Mouse (Mus musculus) ES-E14 (cell line): ENCODE data around the gene Rsad1. TPM values are rescaled to one million over a fixed set of nuclear protein-coding genes. Genes with fewer than 3 reads are reported as not detected.

ENCODE experiments used
- DNase-seq: peaks from one replicate; pipeline ENCODE4 v3.0.0-alpha.2; 2013; ENCODE audit warnings: low read depth, low spot score
- H3K27ac ChIP-seq: 2 replicates; pipeline ENCODE4 v1.5.1; 2012; ENCODE audit warnings: low read depth, mild to moderate bottlenecking, low read length, moderate library complexity, mixed read lengths; ENCODE audit not compliant: poor library complexity, insufficient read depth, severe bottlenecking
- H3K36me3 ChIP-seq: 2 replicates; pipeline ENCODE4 v1.6.1; 2012; ENCODE audit warnings: mild to moderate bottlenecking, low read length, moderate library complexity, mixed read lengths; ENCODE audit not compliant: control insufficient read depth, poor library complexity, insufficient read depth, severe bottlenecking
- H3K4me1 ChIP-seq, 2 experiments: fragments of 150-350 bp in 1 of 2; sonication (generic) in 1 of 2; 2 replicates each; pipeline ENCODE4 v1.6.1; 2012; ENCODE audit warnings: low read length in 2 of 2, mild to moderate bottlenecking in 1 of 2, mixed read lengths in 1 of 2; ENCODE audit not compliant: control insufficient read depth in 2 of 2, insufficient read depth in 2 of 2, poor library complexity in 1 of 2
- H3K4me3 ChIP-seq, 2 experiments: fragments of 150-350 bp in 1 of 2; sonication (generic) in 1 of 2; 2 replicates each; pipeline ENCODE4 v1.5.1; 2012; ENCODE audit warnings: low read length in 2 of 2, low read depth in 1 of 2, mild to moderate bottlenecking in 1 of 2, mixed read lengths in 1 of 2; ENCODE audit not compliant: insufficient read depth in 1 of 2, poor library complexity in 1 of 2, severe bottlenecking in 1 of 2
- H3K9ac ChIP-seq: 2 replicates; pipeline ENCODE4 v1.6.1; 2012; ENCODE audit warnings: low read depth, mild to moderate bottlenecking, low read length, mixed read lengths; ENCODE audit not compliant: poor library complexity, insufficient read depth, severe bottlenecking
- H3K9me3 ChIP-seq: fragments of 150-350 bp; sonication (generic); 2 replicates; pipeline ENCODE4 v1.6.1; 2012; ENCODE audit warnings: low read depth, mild to moderate bottlenecking, low read length; ENCODE audit not compliant: control insufficient read depth, insufficient read depth
- CHD2 ChIP-seq: IDR thresholded peaks from 2 replicates; pipeline ENCODE4 v1.6.1; 2014; ENCODE audit warnings: mild to moderate bottlenecking, low read depth, low read length, inconsistent platforms
- HCFC1 ChIP-seq: IDR thresholded peaks from 2 replicates; pipeline ENCODE4 v1.6.1; 2012; ENCODE audit warnings: low read length, inconsistent platforms, borderline replicate concordance; ENCODE audit not compliant: insufficient read depth
- MAFK ChIP-seq: IDR thresholded peaks from 2 replicates; pipeline ENCODE4 v1.6.1; 2014; ENCODE audit warnings: mild to moderate bottlenecking, low read depth, low read length, inconsistent platforms; ENCODE audit not compliant: insufficient read depth
- ZC3H11A ChIP-seq: IDR thresholded peaks from 2 replicates; pipeline ENCODE4 v1.6.1; 2012; ENCODE audit warnings: low read depth, mild to moderate bottlenecking, inconsistent platforms, low read length, borderline replicate concordance
- ZNF384 ChIP-seq: IDR thresholded peaks from 2 replicates; pipeline ENCODE4 v1.6.1; 2012; ENCODE audit warnings: low read depth, low read length, inconsistent platforms
- in situ Hi-C, 2 experiments: fragments of 600-800 bp; cut with MboI; formaldehyde crosslinking; loops; one replicate each; pipeline ENCODE4 v1.15.1; 2025; ENCODE audit warnings: low sequenced_read_pairs in 2 of 2, inconsistent platforms in 1 of 2; ENCODE audit not compliant: unreplicated experiment in 2 of 2
- total RNA-seq: library from RNA; depleted of rRNA; stranded (reverse); fragments of 300-350 nt; gene quantifications from 2 replicates; pipeline ENCODE4 v1.2.3, GENCODE M21; 2012

Gene Rsad1
- total RNA-seq, 1 experiment, result 2.4 TPM

DNA sequence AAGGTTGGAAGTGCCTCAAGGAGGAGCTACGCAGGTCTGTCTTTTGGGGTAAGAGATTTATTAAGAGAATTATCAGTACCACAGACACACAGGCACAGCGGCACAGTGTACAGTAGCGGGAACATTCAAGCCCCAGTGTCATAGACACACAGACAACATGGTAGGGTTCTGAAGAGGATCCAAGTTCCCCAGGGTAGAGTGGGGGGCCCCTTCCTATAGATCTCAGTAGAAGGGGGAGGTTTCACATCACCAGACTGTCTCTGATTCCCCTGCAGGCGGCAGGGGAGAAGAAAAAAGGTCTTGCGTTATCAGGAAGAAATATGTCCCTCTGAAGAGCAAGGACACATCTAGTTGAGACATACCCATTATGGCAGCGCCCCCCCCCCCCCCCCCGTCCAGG is 9.3 kb downstream of the Rsad1 start:
- DNase-seq, result no peak
- Histone ChIP-seq H3K4me1 (no peaks in the 10 kb centered on the region), H3K9me3 (no peaks in the 10 kb centered on the region), H3K4me3 (no peak overlapping the region), H3K36me3 (no peaks in the 10 kb centered on the region), H3K27ac (no peak overlapping the region), H3K9ac (no peak overlapping the region)
- in situ Hi-C loops, result no loop called here
- TF ChIP-seq ZC3H11A (no peak), CHD2 (no peak), HCFC1 (no peak), MAFK (no peak), ZNF384 (no peak)

GRCm38 (mm10) chr11:94538733-94539292 is 10.2 kb downstream of the Rsad1 start:
- Histone ChIP-seq H3K9me3 (no peaks in the 10 kb centered on the region), H3K36me3 (no peaks in the 10 kb centered on the region), H3K27ac (no peak overlapping the region), H3K4me3 (no peak overlapping the region), H3K4me1 (no peaks in the 10 kb centered on the region), H3K9ac (no peak overlapping the region)
- in situ Hi-C loops, result no loop called here
- DNase-seq, result no peak
- TF ChIP-seq HCFC1, result no peak

DNA sequence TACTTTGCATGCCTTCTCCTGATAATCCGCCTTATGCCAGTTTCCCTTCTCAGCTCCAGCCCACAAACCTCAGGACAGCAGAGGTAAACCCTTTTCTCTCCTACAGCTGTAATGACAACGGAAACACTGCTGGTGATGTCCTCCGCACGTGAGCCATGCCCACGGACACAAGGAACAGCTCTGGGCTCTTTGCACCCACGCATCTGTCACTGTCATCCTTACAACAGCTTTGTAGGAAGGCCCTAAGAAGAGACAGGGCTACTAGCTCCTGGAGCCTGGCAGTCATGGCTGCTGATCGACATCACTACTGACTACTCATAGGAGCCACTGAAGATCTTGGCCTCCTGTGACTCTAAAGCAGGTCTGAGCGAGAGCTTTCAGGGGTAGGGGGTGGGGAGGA is 15.9 kb downstream of the Rsad1 start:
- Histone ChIP-seq H3K4me1 (no peaks in the 10 kb centered on the region), H3K36me3 (no peaks in the 10 kb centered on the region), H3K9ac (no peak overlapping the region), H3K27ac (no peak overlapping the region), H3K4me3 (no peak overlapping the region), H3K9me3 (no peaks in the 10 kb centered on the region)
- TF ChIP-seq HCFC1 (no peak), ZC3H11A (no peak), CHD2 (no peak), ZNF384 (no peak), MAFK (no peak)
- in situ Hi-C loops, result no loop called here
- DNase-seq, result no peak

DNA sequence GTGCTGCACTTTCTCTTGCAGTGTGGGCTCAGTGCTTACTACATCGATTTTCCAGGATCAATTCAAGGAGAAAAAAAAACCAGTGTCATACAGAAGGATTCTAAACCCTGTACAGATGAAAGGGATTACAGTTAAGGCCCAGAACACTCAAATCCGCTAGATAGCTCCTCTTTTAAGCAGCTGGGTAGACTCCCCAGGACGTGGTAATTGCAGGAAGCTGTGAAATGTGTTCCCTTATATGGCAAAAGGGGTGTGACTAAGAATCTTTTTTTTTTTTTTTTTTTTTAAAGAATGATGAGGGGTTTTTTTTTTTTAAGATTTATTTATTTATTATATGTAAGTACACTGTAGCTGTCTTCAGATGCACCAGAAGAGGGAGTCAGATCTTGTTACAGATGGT is 20.2 kb downstream of the Rsad1 start:
- Histone ChIP-seq H3K9me3 (no peaks in the 10 kb centered on the region), H3K4me1 (peaks cover 0 to 2% of the 10 kb centered on the region in 2 experiments; a peak in 1 of 4 replicates), H3K27ac (no peak overlapping the region), H3K9ac (no peak overlapping the region), H3K36me3 (no peaks in the 10 kb centered on the region), H3K4me3 (no peak overlapping the region)
- no peak for DNase-seq
- TF ChIP-seq ZC3H11A (no peak), ZNF384 (0 out of 2 replicates have a peak, but pooled peaks have one; percentile 45)
- in situ Hi-C loops, result no loop called here

DNA sequence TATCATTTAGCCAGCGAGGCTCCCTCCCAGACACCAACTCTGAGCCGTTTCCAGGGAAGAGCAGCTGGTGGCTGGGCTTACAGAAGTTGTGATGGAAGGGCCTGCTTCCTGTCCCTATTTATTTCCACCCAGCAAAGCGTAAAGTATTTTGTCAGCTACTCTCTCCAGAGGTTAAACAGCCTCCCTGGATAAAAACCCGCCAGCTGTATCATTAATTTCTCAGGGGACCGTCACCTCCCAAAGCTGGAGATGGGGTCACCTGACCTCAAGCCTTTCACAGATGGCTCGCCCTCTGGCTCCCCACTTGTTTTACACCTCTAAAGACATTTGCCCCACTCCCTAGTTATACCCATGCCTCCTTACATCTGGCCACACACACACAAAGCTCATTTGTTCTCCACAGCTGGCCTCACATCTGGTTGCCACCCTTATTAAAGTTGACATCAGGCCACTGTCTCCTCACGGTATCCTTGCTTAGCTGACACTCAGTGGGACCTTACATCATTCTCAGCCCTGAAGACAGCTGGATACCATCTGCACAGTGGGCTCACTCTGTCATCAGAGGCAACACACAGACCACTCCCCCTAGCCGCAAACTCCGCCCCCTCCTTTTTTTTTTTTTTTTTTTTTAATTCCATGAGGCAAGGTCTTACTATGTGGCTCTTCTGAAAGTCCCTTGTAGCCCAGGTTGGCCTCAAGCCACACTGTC is 22.7 kb downstream of the Rsad1 start:
- peak; percentile 93 for TF ChIP-seq ZNF384
- no peak for TF ChIP-seq HCFC1
- no peak for TF ChIP-seq MAFK
- TF ChIP-seq CHD2, result no peak
- Histone ChIP-seq H3K4me3 (no peak overlapping the region), H3K4me1 (peaks cover 0 to 2% of the 10 kb centered on the region in 2 experiments; a peak in 1 of 4 replicates), H3K27ac (no peak overlapping the region), H3K36me3 (no peaks in the 10 kb centered on the region), H3K9ac (no peak overlapping the region), H3K9me3 (no peaks in the 10 kb centered on the region)
- no peak for DNase-seq
- in situ Hi-C loops, result no loop called here
